Mouse (Mus musculus) cerebellum, adult 11 months (tissue): ENCODE results near the gene Lhb.
"Not testable (repeated sequence)": the region's sequence is repeated elsewhere in the genome, so short reads cannot be mapped to it uniquely, and the experiment has no call there.

Experiments
- DNase-seq: peaks from one replicate; pipeline ENCODE4 v3.0.0; 2022

Gene Lhb

DNA sequence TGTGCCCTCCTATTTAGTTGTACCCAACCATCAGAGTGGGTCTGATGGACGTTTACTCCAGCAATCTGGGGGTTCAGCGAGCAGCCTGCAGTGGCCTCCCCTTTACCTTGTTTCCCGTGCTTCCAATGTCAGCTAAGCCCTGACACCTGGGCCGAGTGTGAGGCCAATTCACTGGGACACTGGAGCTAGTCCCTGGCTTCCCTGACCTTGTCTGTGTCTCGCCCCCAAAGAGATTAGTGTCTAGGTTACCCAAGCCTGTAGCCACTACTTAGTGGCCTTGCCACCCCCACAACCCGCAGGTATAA, at the start of gene Lhb:
Gene Lhb (plus strand): TSS at position 206 of the 305 bp plus-strand sequence.
- DNase-seq = no peak

DNA sequence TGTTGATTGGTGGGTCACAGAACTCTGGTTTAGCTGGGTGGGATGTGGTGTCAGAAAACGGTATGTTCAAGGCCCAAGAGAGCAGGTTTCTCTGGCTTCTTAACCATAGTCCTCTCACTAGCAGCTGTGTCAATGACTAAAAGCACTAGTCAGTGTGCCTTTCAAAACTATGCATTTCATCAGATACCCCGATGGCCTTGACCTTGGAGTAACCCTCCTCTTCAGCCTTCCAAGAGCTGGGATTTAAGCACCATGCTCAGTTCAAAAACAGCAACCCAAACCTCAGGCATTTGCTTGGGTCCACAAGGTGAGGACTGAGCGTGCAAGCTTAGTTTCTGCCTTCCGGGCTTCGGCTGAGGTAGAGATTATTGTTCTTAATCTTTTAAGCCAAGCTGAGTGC, 48.2 kb upstream of the Lhb start:
- no peak for DNase-seq

DNA sequence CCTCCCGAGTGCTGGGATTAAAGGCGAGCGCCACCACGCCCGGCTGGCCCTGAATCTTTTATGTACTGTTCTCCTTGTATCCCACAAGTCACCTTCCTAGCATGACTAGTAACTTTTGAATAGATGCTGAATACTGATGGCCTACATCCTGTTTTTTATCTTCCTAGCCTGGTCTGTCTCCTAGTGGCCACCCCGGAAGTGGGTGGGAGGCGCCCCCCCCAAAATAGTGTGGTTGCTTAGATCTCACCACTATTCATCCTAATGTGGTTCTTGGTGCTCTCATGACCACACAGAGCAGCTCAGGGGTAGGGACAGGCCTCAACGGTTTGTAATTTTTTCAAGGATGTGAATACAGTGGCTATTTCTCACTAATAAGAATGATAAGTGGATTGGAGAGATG, 46.0 kb upstream of the Lhb start:
- DNase-seq = no peak

DNA sequence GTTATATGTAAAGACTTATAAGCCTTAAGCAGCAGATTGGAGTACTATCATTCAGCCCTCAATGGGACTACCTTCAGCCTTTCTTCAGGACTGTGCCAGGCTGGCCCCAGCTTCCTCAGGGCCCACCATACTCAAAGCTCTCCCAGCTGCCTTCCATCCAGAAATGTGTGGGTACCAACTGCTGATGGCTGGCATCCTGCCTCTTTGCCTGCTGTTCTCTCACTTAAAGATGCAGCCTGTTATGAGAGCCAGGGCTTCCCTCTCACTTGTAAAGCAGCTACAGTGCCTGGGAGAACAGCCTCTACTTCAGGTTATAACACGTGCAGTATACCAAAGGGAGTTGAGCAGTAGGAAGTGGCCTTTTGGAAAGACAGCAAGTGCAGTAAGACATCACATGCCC, 44.6 kb upstream of the Lhb start:
- no peak for DNase-seq

GRCm38 (mm10) chr7:45386077-45386476, 34.5 kb upstream of the Lhb start:
- DNase-seq = no peak

DNA sequence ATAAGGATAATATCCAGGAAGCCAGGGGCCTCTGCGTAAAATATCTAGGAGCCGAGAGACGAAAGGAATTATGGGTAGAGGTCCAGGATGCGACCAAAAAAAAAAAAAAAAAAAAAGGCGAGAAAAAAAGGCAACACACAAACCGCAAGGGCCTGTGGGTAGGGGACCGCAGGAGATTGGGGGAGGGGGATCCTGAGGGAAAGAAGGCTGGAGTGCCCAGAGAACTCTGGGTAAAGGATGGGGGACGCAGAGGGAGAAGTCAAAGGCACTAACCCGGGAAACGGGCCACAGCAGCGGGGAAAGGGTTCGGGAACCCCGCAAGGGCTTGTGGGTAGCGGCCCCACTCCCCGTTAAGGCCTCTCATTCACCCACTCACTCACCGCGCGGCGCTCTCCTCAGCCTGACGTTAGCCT, 25.5 kb upstream of the Lhb start:
- DNase-seq = no peak

GRCm38 (mm10) chr7:45395578-45396336, 24.9 kb upstream of the Lhb start, which contains the start of gene Snrnp70:
Gene Snrnp70, minus strand, starts transcription at chr7:45395742.
- DNase-seq = peak; percentile 100

DNA sequence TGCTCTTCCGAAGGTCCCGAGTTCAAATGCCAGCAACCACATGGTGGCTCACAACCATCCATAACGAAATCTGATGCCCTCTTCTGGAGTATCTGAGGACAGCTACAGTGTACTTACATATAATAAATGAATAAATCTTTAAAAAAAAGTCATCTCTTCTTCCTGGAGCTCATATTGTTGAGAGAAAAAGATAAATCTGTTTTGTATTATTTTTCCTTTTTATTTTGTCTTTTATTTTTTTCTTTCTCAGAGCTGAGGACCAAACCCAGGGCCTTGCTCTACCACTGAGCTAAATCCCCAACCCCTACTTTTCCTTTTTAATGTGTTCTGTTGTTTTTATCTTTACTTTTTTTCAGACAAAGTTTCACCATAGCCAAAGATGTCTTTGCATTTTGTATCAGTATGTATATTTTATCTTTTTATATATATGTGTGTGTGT, 24.3 kb upstream of the Lhb start:
- DNase-seq = not testable (repeated sequence)

- DNase-seq = no peak
Measured at GRCm38 (mm10) chr7:45396787-45397186, 23.8 kb upstream of the Lhb start.

DNA sequence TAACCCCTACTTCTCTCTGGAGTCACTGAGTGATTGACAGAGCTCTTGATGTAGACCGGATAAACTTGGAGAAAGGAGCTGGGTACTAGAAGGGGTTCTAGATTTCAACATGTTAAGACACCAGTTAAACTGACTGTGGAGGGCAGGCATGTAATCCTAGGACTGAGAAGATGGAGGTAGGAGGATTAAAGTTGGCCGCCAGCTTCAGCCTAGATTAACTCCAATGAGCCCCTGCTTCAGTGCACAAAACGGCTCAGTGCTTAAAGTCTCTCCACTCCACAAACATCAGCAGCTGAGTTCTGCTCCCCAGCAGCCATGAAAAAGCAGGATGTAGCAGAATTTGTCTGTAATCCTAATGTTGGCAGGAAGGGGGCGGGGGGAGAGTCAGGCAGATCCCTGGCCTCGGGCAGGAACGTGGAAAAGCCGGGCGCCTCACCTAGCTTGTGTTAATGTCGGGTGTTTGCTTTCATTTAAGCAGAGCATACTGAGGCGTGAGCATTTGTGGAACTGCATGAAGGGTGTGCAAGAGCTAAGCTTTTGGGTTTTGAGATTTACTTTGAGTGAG, 19.0 kb upstream of the Lhb start:
- DNase-seq = no peak

DNA sequence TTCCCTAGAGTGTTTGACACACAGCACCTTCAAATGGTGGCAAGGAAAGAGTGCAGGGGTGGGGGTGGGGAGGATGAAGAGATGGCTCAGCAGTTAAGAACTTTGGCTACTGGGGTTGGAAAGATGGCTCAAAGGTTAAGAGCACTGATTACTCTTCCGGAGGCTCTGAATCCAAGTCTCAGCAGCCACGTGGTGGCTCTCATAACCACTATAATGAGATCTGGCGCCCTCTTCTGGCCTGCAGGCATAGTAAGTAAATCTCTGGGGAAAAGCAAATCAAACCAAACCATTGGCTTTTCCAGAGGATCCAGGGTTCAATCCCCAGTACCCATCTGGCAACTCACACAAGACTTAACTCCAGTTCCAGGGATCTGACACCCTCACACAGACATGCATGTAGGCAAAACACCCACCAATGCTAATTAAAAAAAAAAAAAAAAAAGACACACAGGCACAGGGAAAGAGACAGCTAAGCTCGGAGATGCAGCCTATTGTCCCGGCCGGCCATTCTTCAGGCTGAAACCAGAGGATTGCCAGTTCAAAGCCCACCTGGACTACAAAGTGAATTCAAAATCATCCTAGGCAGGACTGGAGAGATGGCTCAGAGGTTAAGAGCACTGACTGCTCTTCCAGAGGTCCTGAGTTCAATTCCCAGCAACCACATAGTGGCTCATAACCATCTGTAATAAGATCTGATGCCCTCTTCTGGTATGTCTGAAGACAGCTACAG, 16.9 kb upstream of the Lhb start:
- DNase-seq = peak; percentile 34

DNA sequence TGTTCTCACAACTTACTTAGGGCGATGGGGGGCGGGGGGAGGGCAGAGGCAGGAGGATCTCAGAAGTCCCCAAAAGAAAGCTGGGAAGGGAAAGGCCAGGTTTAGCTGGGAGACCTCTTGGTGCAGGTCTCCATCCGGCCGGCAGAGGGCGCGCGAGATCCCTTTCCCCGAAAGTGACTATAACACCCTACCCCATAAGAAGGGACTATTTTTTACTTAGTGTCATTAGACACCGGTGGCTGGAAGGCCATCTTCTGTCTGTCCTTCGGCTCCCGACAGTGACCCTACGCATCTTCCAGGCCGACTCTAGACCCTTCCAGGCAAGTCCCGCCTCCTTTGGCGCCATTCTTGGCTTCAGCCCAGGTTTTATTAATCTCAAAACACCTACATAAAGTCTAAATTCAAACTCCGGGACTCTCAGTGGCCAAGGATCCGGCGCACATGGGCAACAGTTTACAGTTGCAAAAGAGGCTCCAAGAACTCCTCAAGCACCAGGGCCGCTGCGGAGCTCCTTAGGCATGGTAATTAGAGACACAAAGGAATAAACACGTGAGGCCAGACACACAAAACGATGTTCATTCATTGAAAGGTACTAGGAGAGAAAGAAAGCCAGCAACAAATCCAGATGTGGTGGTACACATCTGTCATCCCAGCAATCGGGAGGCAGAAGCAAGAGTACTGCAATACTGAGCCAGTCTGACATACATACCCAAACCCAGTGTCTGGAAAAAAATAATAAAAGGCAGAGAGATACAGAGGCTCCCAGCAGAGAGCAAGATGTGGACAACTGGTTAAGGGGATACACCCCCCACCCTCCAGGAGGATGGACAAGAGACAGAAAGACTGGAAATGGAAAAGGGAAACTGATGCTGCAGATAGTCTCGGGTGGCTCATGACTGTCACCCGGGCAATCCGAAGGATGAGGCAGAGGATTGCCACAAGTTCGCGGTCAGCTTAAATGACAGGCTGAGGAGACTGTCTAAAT, 15.2 kb upstream of the Lhb start, which contains the start of gene Kcna7:
Gene Kcna7 (plus strand): TSS at position 563 of the 985 bp plus-strand sequence.
- DNase-seq = peak; percentile 58

GRCm38 (mm10) chr7:45406157-45407156, 14.2 kb upstream of the Lhb start:
- DNase-seq = no peak

DNA sequence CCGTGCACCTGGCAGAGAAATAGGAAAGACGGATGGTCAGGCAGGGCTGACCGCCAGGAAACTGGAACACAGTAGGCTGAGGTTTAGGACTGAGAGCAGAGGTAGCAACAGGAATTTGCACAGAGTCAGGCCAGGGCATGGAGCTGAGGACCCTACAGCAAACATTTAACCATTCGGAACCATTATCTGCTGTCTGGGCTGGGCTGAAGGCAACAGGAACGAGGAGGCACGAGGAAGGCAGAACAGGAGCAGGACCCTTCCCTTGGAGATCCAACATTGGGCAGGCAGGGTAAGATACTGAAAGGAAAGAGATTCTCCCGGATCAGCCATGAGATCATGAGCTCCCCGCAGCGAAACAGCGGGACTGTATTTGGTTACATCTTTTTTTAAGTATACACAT, 12.8 kb upstream of the Lhb start:
- no peak for DNase-seq

DNA sequence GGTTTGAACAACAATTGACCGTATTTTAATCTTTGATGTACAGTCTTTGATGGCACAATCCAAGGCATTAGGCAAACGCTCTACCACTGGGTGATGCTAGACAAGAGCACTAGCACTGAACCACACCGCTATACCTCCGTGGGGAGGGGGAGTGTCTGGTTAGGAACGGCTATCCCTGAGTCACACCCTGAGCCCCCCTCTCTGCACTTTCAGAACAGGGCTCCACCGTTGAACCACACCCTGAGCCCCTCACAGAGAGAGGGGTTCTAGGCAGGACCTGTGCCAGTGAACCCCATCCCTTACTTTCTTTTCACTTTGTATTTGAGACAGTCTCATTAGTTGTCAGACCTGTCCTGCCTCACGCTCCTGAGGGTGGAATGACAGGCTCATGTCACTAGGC, 12.3 kb upstream of the Lhb start:
- no peak for DNase-seq

DNA sequence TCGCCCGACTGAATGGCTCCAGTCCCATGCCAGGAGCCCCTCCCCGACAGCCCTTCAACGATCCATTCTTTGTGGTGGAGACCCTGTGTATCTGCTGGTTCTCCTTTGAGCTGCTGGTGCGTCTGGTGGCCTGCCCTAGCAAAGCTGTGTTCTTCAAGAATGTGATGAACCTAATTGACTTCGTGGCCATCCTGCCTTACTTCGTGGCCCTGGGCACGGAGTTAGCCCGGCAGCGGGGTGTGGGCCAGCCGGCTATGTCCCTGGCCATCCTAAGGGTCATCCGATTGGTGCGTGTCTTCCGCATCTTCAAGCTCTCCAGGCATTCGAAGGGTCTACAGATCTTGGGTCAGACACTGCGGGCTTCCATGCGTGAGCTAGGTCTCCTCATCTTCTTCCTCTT, 11.7 kb upstream of the Lhb start:
- DNase-seq = no peak

DNA sequence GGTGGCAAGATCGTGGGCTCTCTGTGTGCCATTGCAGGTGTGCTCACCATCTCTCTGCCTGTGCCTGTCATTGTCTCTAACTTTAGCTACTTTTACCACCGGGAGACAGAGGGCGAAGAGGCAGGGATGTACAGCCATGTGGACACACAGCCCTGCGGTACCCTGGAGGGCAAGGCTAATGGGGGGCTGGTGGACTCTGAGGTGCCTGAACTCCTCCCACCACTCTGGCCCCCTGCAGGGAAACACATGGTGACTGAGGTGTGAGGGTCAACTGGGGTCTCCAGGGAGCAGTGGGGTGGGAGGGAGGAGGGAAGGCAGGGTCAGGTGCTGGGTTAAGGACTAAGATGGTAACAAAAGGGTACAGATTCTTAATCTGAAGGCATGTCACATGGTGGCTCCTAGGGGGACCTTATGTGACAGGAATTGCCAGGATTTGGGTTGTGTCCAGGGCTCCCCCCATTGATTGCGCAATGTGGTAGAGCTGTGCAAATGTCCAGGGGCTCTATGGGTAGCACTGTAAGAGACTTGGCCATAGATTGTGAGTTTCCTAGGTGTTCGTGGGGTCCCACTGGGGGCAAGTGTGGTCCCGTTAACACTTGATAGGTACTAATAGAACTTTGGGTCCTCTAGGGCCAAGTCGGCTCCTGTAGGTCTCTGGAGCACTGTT, 11.0 kb upstream of the Lhb start:
- DNase-seq = no peak

- no peak for DNase-seq
Measured at GRCm38 (mm10) chr7:45412421-45412820, 8.2 kb upstream of the Lhb start.

GRCm38 (mm10) chr7:45413113-45413863, 7.3 kb upstream of the Lhb start, which contains the start of gene Ntf5:
Gene Ntf5, plus strand, starts transcription at chr7:45413695.
- no peak for DNase-seq
